Mouse (Mus musculus): ENCODE data around the gene AL731706.1. TPM values are rescaled to one million over a fixed set of nuclear protein-coding genes. Genes with fewer than 3 reads are reported as not detected.
"Not testable (repeated sequence)": the region's sequence is repeated elsewhere in the genome, so short reads cannot be mapped to it uniquely, and the experiment has no call there.

The AL731706.1 gene
- polyA plus RNA-seq, 1 experiment from 2014 or later = 13.3 TPM

- H3K4me2 ChIP-seq = no peak overlapping the region
- 66% methylated on average over 3 of the region's 3 CpGs for WGBS (ENCODE audit: insufficient replicate concordance)
- no peak for ATAC-seq (ENCODE audit: insufficient read depth)
- peaks cover 12% of the 10 kb centered on the region for H3K36me3 ChIP-seq (replicated peaks)
- H3K9me3 ChIP-seq (replicated peaks) = no peaks in the 10 kb centered on the region
- 0 out of 2 replicates have a peak, but pooled peaks cover 2% of the 10 kb centered on the region for H3K4me1 ChIP-seq (replicated peaks)
- H3K9ac ChIP-seq = no peak overlapping the region
- no peaks in the 10 kb centered on the region for H3K27me3 ChIP-seq
- H3K4me3 ChIP-seq (replicated peaks) = no peak overlapping the region
- no peak overlapping the region for H3K27ac ChIP-seq (replicated peaks)
These were observed 17.4 kb upstream of the AL731706.1 start for GRCm38 (mm10) chr2:136908596-136908995.

- 58% methylated on average over 2 of the region's 2 CpGs for WGBS (ENCODE audit: insufficient replicate concordance)
- no peak overlapping the region for H3K4me3 ChIP-seq (replicated peaks)
- no peaks in the 10 kb centered on the region for H3K36me3 ChIP-seq (replicated peaks)
These were observed 4.9 kb upstream of the AL731706.1 start for GRCm38 (mm10) chr2:136896131-136896530.

DNA sequence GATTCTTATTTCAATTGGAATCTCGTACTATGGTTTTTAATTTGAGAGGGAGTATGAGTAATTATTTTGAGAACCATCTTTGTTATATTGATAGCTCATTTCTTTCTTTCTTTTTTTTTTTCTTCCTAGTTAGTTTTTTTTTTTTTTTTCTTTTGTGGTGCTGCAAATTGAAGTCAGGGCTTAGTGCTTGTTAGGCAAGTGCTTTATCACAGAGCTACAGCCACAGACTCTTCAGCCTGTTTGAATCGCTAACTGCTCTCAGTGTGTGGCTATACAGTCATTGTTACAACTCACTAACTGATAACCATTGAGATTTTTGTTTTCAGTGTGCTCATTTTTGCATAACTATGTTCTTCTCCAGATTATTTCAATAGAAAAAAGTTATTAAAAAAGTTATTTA is 3.3 kb upstream of the AL731706.1 start:
- no peaks in the 10 kb centered on the region for H3K27me3 ChIP-seq
- H3K36me3 ChIP-seq (replicated peaks) = no peaks in the 10 kb centered on the region
- H3K4me2 ChIP-seq = no peak overlapping the region
- H3K27ac ChIP-seq (replicated peaks) = no peak overlapping the region
- no peaks in the 10 kb centered on the region for H3K9me3 ChIP-seq (replicated peaks)
- H3K9ac ChIP-seq = no peak overlapping the region
- ATAC-seq (ENCODE audit: insufficient read depth) = no peak
- H3K4me1 ChIP-seq (replicated peaks) = peaks cover 24% of the 10 kb centered on the region
- 40% methylated on average over 2 of the region's 2 CpGs for WGBS (ENCODE audit: insufficient replicate concordance)
- H3K4me3 ChIP-seq (replicated peaks) = no peak overlapping the region

More at GRCm38 (mm10) chr2:136896131-136896530, 4.9 kb upstream of the AL731706.1 start:
- H3K4me1 ChIP-seq (replicated peaks) = peaks cover 15% of the 10 kb centered on the region
- H3K27ac ChIP-seq (replicated peaks) = no peak overlapping the region
- H3K4me2 ChIP-seq = no peak overlapping the region
- no peak for ATAC-seq (ENCODE audit: insufficient read depth)
- no peak overlapping the region for H3K9ac ChIP-seq
- no peaks in the 10 kb centered on the region for H3K9me3 ChIP-seq (replicated peaks)
- H3K27me3 ChIP-seq = no peaks in the 10 kb centered on the region

GRCm38 (mm10) chr2:136891951-136892371 is 772 bp upstream of the AL731706.1 start:
- Histone ChIP-seq H3K9me3 (replicated peaks) (no peaks in the 10 kb centered on the region), H3K4me3 (replicated peaks) (peak overlapping the region; percentile 86), H3K4me1 (replicated peaks) (peaks cover 30% of the 10 kb centered on the region), H3K27me3 (no peaks in the 10 kb centered on the region), H3K27ac (replicated peaks) (peak overlapping the region; percentile 96), H3K9ac (peak overlapping the region; percentile 69), H3K36me3 (replicated peaks) (no peaks in the 10 kb centered on the region), H3K4me2 (peak overlapping the region; percentile 55)
- peak; percentile 62 for ATAC-seq (ENCODE audit: insufficient read depth)
- under 1% methylated on average over 23 of the region's 23 CpGs for WGBS (ENCODE audit: insufficient replicate concordance)

- not testable (repeated sequence) for H3K9me3 ChIP-seq (replicated peaks); H3K27me3 ChIP-seq; H3K36me3 ChIP-seq (replicated peaks)
- peak overlapping the region; percentile 86 for H3K4me3 ChIP-seq (replicated peaks)
- 5% methylated on average over 15 of the region's 15 CpGs for WGBS (ENCODE audit: insufficient replicate concordance)
- peak overlapping the region; percentile 68 for H3K4me2 ChIP-seq
- peak overlapping the region; percentile 81 for H3K9ac ChIP-seq
- peak; percentile 75 for ATAC-seq (ENCODE audit: insufficient read depth)
- peaks cover 30% of the 10 kb centered on the region for H3K4me1 ChIP-seq (replicated peaks)
- H3K27ac ChIP-seq (replicated peaks) = peak overlapping the region; percentile 96
These were observed 497 bp downstream of the AL731706.1 start for GRCm38 (mm10) chr2:136890716-136891067.

DNA sequence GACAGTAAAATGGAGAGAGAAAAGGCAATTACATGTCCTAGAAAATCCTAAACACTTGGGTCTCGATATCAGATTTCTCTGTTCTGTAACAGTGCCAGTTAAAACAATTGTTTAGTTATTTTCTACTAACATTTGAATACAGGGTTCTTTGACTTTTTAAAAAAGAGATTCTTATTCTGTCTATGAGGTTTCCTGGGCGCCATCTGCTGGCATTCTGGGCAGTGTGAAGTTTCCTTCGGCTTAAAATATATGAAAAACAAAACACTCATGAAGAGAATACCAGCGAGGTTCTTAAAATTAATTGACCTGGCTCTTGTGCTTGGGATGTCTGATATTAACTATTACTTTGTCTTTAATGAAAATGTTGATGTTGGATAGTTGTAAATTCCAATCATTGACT is 4.3 kb downstream of the AL731706.1 start:
- H3K27ac ChIP-seq (replicated peaks) = no peak overlapping the region
- H3K4me2 ChIP-seq = no peak overlapping the region
- H3K9ac ChIP-seq = no peak overlapping the region
- no peak overlapping the region for H3K4me3 ChIP-seq (replicated peaks)
- H3K4me1 ChIP-seq (replicated peaks) = peaks cover 16% of the 10 kb centered on the region
- H3K36me3 ChIP-seq (replicated peaks) = peaks cover 22% of the 10 kb centered on the region
- no peaks in the 10 kb centered on the region for H3K9me3 ChIP-seq (replicated peaks)
- H3K27me3 ChIP-seq = no peaks in the 10 kb centered on the region
- 58% methylated on average over 4 of the region's 4 CpGs for WGBS (ENCODE audit: insufficient replicate concordance)
- ATAC-seq (ENCODE audit: insufficient read depth) = no peak

DNA sequence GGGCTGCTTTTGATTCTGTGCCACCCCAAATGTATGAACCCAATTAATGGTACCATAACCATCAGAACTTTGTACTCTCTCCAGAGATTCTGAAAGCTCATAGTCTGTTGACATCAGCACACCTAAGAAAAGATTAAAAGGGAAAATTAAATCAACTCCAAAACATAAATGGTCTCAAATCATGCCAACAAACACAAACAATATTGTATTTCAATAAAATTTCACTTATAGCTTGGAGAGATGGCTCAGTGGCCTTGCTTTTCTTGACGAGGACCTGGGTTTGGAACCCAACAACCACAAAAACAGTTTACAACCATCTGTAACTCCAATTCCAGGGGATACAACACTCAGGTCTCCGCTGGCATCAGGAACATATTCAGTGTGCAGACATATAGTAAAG is 5.6 kb downstream of the AL731706.1 start, which contains the start of gene AL731706.2:
Gene AL731706.2 (minus strand): TSS at position 101 of the 400 bp plus-strand sequence.
- no peaks in the 10 kb centered on the region for H3K9me3 ChIP-seq (replicated peaks)
- H3K4me1 ChIP-seq (replicated peaks) = peaks cover 15% of the 10 kb centered on the region
- H3K27me3 ChIP-seq = no peaks in the 10 kb centered on the region
- H3K4me3 ChIP-seq (replicated peaks) = no peak within 1 kb of the TSS
- peaks cover 33% of the 10 kb centered on the region for H3K36me3 ChIP-seq (replicated peaks)
- no peak within 1 kb of the TSS for H3K4me2 ChIP-seq
- ATAC-seq (ENCODE audit: insufficient read depth) = no peak
- 80% methylated on average over 2 of the region's 2 CpGs for WGBS (ENCODE audit: insufficient replicate concordance)
- H3K27ac ChIP-seq (replicated peaks) = no peak within 1 kb of the TSS
- no peak within 1 kb of the TSS for H3K9ac ChIP-seq

- WGBS (ENCODE audit: insufficient replicate concordance) = 52% methylated on average over 5 of the region's 5 CpGs
- no peak overlapping the region for H3K4me3 ChIP-seq (replicated peaks)
- H3K4me1 ChIP-seq (replicated peaks) = no peaks in the 10 kb centered on the region
- H3K27ac ChIP-seq (replicated peaks) = no peak overlapping the region
- H3K36me3 ChIP-seq (replicated peaks) = no peaks in the 10 kb centered on the region
- no peak overlapping the region for H3K9ac ChIP-seq
- ATAC-seq (ENCODE audit: insufficient read depth) = no peak
- H3K27me3 ChIP-seq = no peaks in the 10 kb centered on the region
- no peaks in the 10 kb centered on the region for H3K9me3 ChIP-seq (replicated peaks)
- H3K4me2 ChIP-seq = no peak overlapping the region
These were observed 36.4 kb downstream of the AL731706.1 start for GRCm38 (mm10) chr2:136854543-136855388.

DNA sequence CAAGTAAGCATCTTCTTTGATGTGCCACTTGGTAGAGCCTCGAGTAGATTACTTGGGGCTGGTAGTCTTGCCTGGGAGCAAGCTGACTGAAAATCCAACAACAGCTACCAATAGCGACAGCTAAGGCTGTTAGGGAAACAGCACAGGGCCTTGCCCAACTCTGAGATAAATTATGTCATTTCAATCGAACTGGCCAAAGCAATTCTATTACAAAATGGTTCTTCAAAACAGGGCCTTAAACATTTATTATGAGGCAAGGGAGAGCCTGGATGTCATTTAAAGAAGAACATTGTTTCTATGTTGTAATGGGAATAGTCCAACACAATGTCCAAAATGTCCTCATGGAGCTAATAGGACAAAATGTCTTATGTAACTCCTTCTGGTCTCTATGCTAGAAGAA is 40.8 kb downstream of the AL731706.1 start:
- 39% methylated on average over 3 of the region's 3 CpGs for WGBS (ENCODE audit: insufficient replicate concordance)
- no peak overlapping the region for H3K27ac ChIP-seq (replicated peaks)
- H3K4me1 ChIP-seq (replicated peaks) = no peaks in the 10 kb centered on the region
- H3K4me2 ChIP-seq = no peak overlapping the region
- H3K27me3 ChIP-seq = no peaks in the 10 kb centered on the region
- ATAC-seq (ENCODE audit: insufficient read depth) = no peak
- no peaks in the 10 kb centered on the region for H3K36me3 ChIP-seq (replicated peaks)
- no peak overlapping the region for H3K4me3 ChIP-seq (replicated peaks)
- H3K9ac ChIP-seq = no peak overlapping the region
- no peaks in the 10 kb centered on the region for H3K9me3 ChIP-seq (replicated peaks)

DNA sequence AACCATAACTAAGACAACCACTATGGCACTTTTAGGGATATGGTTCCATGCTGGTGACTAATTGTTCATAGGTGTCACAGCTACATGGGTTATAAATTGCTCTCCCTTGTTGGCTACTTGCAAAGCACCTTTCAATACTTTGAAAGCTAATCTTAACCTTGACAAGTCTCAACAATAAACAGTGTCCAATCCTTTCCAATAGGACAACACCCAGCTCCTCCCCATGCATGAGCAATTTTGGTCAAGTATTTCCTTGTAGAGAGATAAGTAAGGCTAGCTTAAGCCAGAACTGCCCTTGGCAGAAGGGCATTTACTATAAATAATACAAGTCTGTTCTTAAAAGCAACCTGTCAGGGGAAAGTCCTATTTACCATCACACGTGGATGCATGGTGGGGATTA is 53.2 kb downstream of the AL731706.1 start:
- no peak for ATAC-seq (ENCODE audit: insufficient read depth)
- H3K36me3 ChIP-seq (replicated peaks) = no peaks in the 10 kb centered on the region
- no peak overlapping the region for H3K9ac ChIP-seq
- H3K4me3 ChIP-seq (replicated peaks) = no peak overlapping the region
- no peak overlapping the region for H3K27ac ChIP-seq (replicated peaks)
- no peaks in the 10 kb centered on the region for H3K4me1 ChIP-seq (replicated peaks)
- 46% methylated on average over 1 of the region's 1 CpGs for WGBS (ENCODE audit: insufficient replicate concordance)
- H3K4me2 ChIP-seq = no peak overlapping the region
- no peaks in the 10 kb centered on the region for H3K9me3 ChIP-seq (replicated peaks)
- H3K27me3 ChIP-seq = no peaks in the 10 kb centered on the region

GRCm38 (mm10) chr2:136835882-136836281 is 55.3 kb downstream of the AL731706.1 start:
- no peak overlapping the region for H3K9ac ChIP-seq
- no peaks in the 10 kb centered on the region for H3K27me3 ChIP-seq
- no peaks in the 10 kb centered on the region for H3K36me3 ChIP-seq (replicated peaks)
- 58% methylated on average over 3 of the region's 3 CpGs for WGBS (ENCODE audit: insufficient replicate concordance)
- H3K9me3 ChIP-seq (replicated peaks) = no peaks in the 10 kb centered on the region
- H3K27ac ChIP-seq (replicated peaks) = no peak overlapping the region
- no peak overlapping the region for H3K4me2 ChIP-seq
- ATAC-seq (ENCODE audit: insufficient read depth) = no peak
- H3K4me3 ChIP-seq (replicated peaks) = no peak overlapping the region
- no peaks in the 10 kb centered on the region for H3K4me1 ChIP-seq (replicated peaks)

GRCm38 (mm10) chr2:136834715-136835075 is 56.5 kb downstream of the AL731706.1 start:
- ATAC-seq (ENCODE audit: insufficient read depth) = no peak
- WGBS (ENCODE audit: insufficient replicate concordance) = 85% methylated on average over 1 of the region's 1 CpGs
- H3K4me3 ChIP-seq (replicated peaks) = no peak overlapping the region

More at GRCm38 (mm10) chr2:136834715-136835075, 56.5 kb downstream of the AL731706.1 start:
- H3K27me3 ChIP-seq = no peaks in the 10 kb centered on the region
- H3K27ac ChIP-seq (replicated peaks) = no peak overlapping the region
- H3K9ac ChIP-seq = no peak overlapping the region
- no peak overlapping the region for H3K4me2 ChIP-seq
- H3K9me3 ChIP-seq (replicated peaks) = no peaks in the 10 kb centered on the region
- no peaks in the 10 kb centered on the region for H3K36me3 ChIP-seq (replicated peaks)
- no peaks in the 10 kb centered on the region for H3K4me1 ChIP-seq (replicated peaks)
